Mouse (Mus musculus): ENCODE data around the gene Prpf18. TPM values are rescaled to one million over a fixed set of nuclear protein-coding genes. Genes with fewer than 3 reads are reported as not detected.

Prpf18 gene
- total and polyA plus RNA-seq, 3 experiments, result 23.8 to 37.6 (median 35.0) TPM

DNA sequence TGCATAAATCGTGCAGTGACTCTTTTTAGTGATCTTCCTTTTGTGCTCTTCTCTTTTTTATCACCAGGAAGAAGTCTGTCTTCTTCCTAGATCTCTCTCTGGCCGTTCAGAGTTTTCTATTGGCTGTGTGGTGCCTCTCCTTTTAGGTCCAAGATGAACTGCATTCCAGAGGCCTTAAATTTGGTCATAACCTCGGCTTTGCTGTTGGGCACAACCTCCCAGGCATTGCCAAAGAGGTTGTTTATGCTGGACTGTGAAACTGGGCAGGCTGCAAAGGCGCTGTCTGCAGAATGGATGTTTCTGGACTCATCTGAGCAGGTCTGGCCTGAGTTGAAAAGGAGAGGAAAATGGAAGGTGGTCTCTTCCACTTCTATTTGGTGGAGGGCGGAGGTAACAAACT lies 73.6 kb downstream of the Prpf18 start:
- H3K27ac ChIP-seq (ENCODE audit: insufficient read depth, low read depth), result no peak overlapping the region
- in situ Hi-C loops (cut with MboI; ENCODE audit: low pct_ligation_motif_present, low pct_unique_long_range_greater_than_20kb, low sequenced_read_pairs), result no loop called here

DNA sequence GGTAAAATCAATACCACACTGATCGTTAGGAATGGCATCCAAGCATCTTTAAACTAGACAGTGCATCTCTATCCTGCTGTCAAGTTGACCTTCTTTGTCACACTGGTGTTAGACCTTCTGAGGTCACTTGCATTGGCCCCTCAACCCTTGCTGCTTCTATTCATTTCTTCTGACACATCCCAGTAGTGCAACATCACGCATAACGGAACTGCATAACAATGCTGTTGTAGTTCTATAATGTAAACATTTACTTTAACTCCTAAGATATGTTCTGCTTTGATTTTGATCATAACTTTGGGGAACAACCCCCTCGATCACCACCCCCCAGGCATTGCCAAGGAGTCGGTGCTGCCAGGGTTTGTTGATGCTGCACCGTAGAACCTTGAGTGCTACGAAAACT lies 75.9 kb downstream of the Prpf18 start:
- Histone ChIP-seq H3K9ac (ENCODE audit: insufficient read depth, low read depth) (no peak overlapping the region), H3K4me3 (replicated peaks in 1 of 3; ENCODE audit: low read depth in 2 of 3, low read length in 2 of 3, poor library complexity in 1 of 3) (no peak overlapping the region), H3K79me2 (replicated peaks; ENCODE audit: control insufficient read depth, extremely low read depth, insufficient read depth, poor library complexity, severe bottlenecking) (no peaks in the 10 kb centered on the region), H3K9me3 (replicated peaks; ENCODE audit: low read length) (no peaks in the 10 kb centered on the region), H3K27me3 (replicated peaks) (no peaks in the 10 kb centered on the region), H3K4me2 (ENCODE audit: insufficient read depth, low read depth, poor library complexity, severe bottlenecking) (no peak overlapping the region), H3K27ac (ENCODE audit: insufficient read depth, low read depth) (no peak overlapping the region), H3K36me3 (replicated peaks in 1 of 2; ENCODE audit: control insufficient read depth in 1 of 2, insufficient read depth in 1 of 2, low read length in 1 of 2) (peaks cover 0 to 7% of the 10 kb centered on the region in 2 experiments), H3K4me1 (ENCODE audit: control insufficient read depth in 1 of 2, insufficient read depth in 2 of 2) (peaks cover 5 to 22% of the 10 kb centered on the region in 2 experiments)
- TF ChIP-seq KAT2A (IDR thresholded peaks at IDR 0.05; ENCODE audit: insufficient replicate concordance, low read length) (no peak), MEF2A (IDR thresholded peaks at IDR 0.05; ENCODE audit: borderline replicate concordance, low read depth, low read length) (no peak), NRF1 (IDR thresholded peaks at IDR 0.05; ENCODE audit: low read depth, low read length) (no peak), USF2 (conservative IDR thresholded peaks at IDR 0.05; ENCODE audit: low read depth, low read length) (no peak), MAFK (IDR thresholded peaks at IDR 0.05; ENCODE audit: insufficient replicate concordance, low read length) (no peak), MAZ (IDR thresholded peaks at IDR 0.05; ENCODE audit: low read depth, low read length) (no peak), JUN (IDR thresholded peaks at IDR 0.05; ENCODE audit: insufficient read depth, low read depth, low read length) (no peak), POLR2A (IDR thresholded peaks at IDR 0.05; ENCODE audit: low read depth, low read length) (no peak), CTCF (conservative IDR thresholded peaks at IDR 0.05 in 1 of 2, IDR thresholded peaks at IDR 0.05 in 1 of 2; ENCODE audit: low read depth in 2 of 2, low read length in 2 of 2) (no peak)
- DNase-seq (ENCODE audit: extremely low read depth), result no peak
- in situ Hi-C loops (cut with MboI; ENCODE audit: low pct_ligation_motif_present, low pct_unique_long_range_greater_than_20kb, low sequenced_read_pairs) (no loop called here), dilution Hi-C loops (cut with MboI; ENCODE audit: extremely low pct_ligation_motif_present, extremely low pct_unique_long_range_greater_than_20kb, low sequenced_read_pairs) (no loop called here)

More for the DNA sequence above, 73.6 kb downstream of the Prpf18 start:
- Histone ChIP-seq H3K36me3 (replicated peaks in 1 of 2; ENCODE audit: control insufficient read depth in 1 of 2, insufficient read depth in 1 of 2, low read length in 1 of 2) (peaks cover 0 to 4% of the 10 kb centered on the region in 2 experiments), H3K9ac (ENCODE audit: insufficient read depth, low read depth) (no peak overlapping the region), H3K79me2 (replicated peaks; ENCODE audit: control insufficient read depth, extremely low read depth, insufficient read depth, poor library complexity, severe bottlenecking) (no peaks in the 10 kb centered on the region), H3K4me2 (ENCODE audit: insufficient read depth, low read depth, poor library complexity, severe bottlenecking) (no peak overlapping the region), H3K27me3 (replicated peaks) (no peaks in the 10 kb centered on the region), H3K9me3 (replicated peaks; ENCODE audit: low read length) (no peaks in the 10 kb centered on the region), H3K4me1 (ENCODE audit: control insufficient read depth in 1 of 2, insufficient read depth in 2 of 2) (peaks cover 3 to 8% of the 10 kb centered on the region in 2 experiments), H3K4me3 (replicated peaks in 1 of 3; ENCODE audit: low read depth in 2 of 3, low read length in 2 of 3, poor library complexity in 1 of 3) (no peak overlapping the region)
- dilution Hi-C loops (cut with MboI; ENCODE audit: extremely low pct_ligation_motif_present, extremely low pct_unique_long_range_greater_than_20kb, low sequenced_read_pairs), result no loop called here
- TF ChIP-seq ZNF384 (IDR thresholded peaks at IDR 0.05; ENCODE audit: low read depth, low read length) (no peak), KAT2A (IDR thresholded peaks at IDR 0.05; ENCODE audit: insufficient replicate concordance, low read length) (no peak), CTCF (conservative IDR thresholded peaks at IDR 0.05 in 1 of 2, IDR thresholded peaks at IDR 0.05 in 1 of 2; ENCODE audit: low read depth in 2 of 2, low read length in 2 of 2) (no peak), MAX (IDR thresholded peaks at IDR 0.05; ENCODE audit: low read length) (no peak)
- DNase-seq (ENCODE audit: extremely low read depth), result no peak

DNA sequence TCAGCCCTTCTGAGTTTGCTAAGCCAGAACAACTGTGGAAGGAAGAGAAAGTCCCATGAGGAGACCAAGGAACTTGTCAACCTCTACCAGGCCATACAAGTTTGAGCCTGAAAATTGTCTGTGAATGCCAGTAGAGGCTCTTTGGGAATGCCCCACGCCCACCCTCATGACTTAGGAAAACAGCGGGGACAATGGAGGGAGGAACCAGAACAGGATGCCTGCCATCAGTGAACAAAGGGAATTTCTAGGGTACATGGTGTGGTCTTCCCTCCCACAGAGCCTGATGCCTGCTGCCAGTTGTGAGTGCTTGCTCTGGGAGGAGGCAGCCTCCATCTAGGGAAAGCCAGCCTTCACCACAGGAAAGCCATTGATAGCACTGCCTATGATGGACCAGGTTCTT lies 76.8 kb downstream of the Prpf18 start:
- TF ChIP-seq SIN3A (IDR thresholded peaks at IDR 0.05; ENCODE audit: low read length) (no peak), TBP (conservative IDR thresholded peaks at IDR 0.05; ENCODE audit: low read depth, low read length) (no peak), JUND (conservative IDR thresholded peaks at IDR 0.05; ENCODE audit: low read depth, low read length) (no peak), MEF2A (IDR thresholded peaks at IDR 0.05; ENCODE audit: borderline replicate concordance, low read depth, low read length) (no peak), IRF4 (IDR thresholded peaks at IDR 0.05; ENCODE audit: low read depth, low read length) (no peak), MYC (IDR thresholded peaks at IDR 0.05; ENCODE audit: low read depth, low read length) (no peak), GABPA (IDR thresholded peaks at IDR 0.05; ENCODE audit: insufficient replicate concordance, low read depth, low read length) (no peak), RAD21 (IDR thresholded peaks at IDR 0.05; ENCODE audit: low read depth, low read length) (no peak), TCF12 (IDR thresholded peaks at IDR 0.05; ENCODE audit: low read depth, low read length) (no peak), ZKSCAN1 (IDR thresholded peaks at IDR 0.05; ENCODE audit: borderline replicate concordance, low read depth, low read length) (no peak), ZMIZ1 (IDR thresholded peaks at IDR 0.05; ENCODE audit: low read depth, low read length) (no peak)
- Histone ChIP-seq H3K4me2 (ENCODE audit: insufficient read depth, low read depth, poor library complexity, severe bottlenecking) (no peak overlapping the region), H3K27me3 (replicated peaks) (no peaks in the 10 kb centered on the region), H3K9ac (ENCODE audit: insufficient read depth, low read depth) (no peak overlapping the region), H3K4me3 (replicated peaks in 1 of 3; ENCODE audit: low read depth in 2 of 3, low read length in 2 of 3, poor library complexity in 1 of 3) (no peak overlapping the region), H3K9me3 (replicated peaks; ENCODE audit: low read length) (no peaks in the 10 kb centered on the region), H3K36me3 (replicated peaks in 1 of 2; ENCODE audit: control insufficient read depth in 1 of 2, insufficient read depth in 1 of 2, low read length in 1 of 2) (peaks cover 0 to 7% of the 10 kb centered on the region in 2 experiments), H3K4me1 (ENCODE audit: control insufficient read depth in 1 of 2, insufficient read depth in 2 of 2) (peaks cover 5 to 29% of the 10 kb centered on the region in 2 experiments), H3K27ac (ENCODE audit: insufficient read depth, low read depth) (no peak overlapping the region), H3K79me2 (replicated peaks; ENCODE audit: control insufficient read depth, extremely low read depth, insufficient read depth, poor library complexity, severe bottlenecking) (no peaks in the 10 kb centered on the region)
- in situ Hi-C loops (cut with MboI; ENCODE audit: low pct_ligation_motif_present, low pct_unique_long_range_greater_than_20kb, low sequenced_read_pairs), result no loop called here
- DNase-seq (ENCODE audit: extremely low read depth), result no peak
- dilution Hi-C loops (cut with MboI; ENCODE audit: extremely low pct_ligation_motif_present, extremely low pct_unique_long_range_greater_than_20kb, low sequenced_read_pairs), result no loop called here

Data from CH12.LX (cell line).